Mouse (Mus musculus): ENCODE measurements around the gene Cdh13. TPM values are rescaled to one million over a fixed set of nuclear protein-coding genes. Genes with fewer than 3 reads are reported as not detected.

Cdh13 gene
- polyA plus RNA-seq, 1 experiment = 44.3 TPM

- WGBS = 81% methylated on average over 11 of the region's 11 CpGs
These were observed 712.2 kb downstream of the Cdh13 start for GRCm38 (mm10) chr8:118995641-118996188.

GRCm38 (mm10) chr8:119000595-119000994, 717.1 kb downstream of the Cdh13 start:
- no peaks in the 10 kb centered on the region for H3K4me1 ChIP-seq (ENCODE audit: control insufficient read depth, insufficient read depth, low read length)
- no peak overlapping the region for H3K4me3 ChIP-seq (replicated peaks; ENCODE audit: extremely low read depth, low read depth, low read length)
- TF ChIP-seq CTCF (IDR thresholded peaks at IDR 0.05; ENCODE audit: insufficient read depth, low read length) = no peak
- TF ChIP-seq POLR2A (IDR thresholded peaks at IDR 0.05; ENCODE audit: borderline replicate concordance, extremely low read depth, low read depth, low read length) = no peak
- WGBS = 79% methylated on average over 1 of the region's 1 CpGs
- no peak for DNase-seq

More at GRCm38 (mm10) chr8:118995641-118996188, 712.2 kb downstream of the Cdh13 start:
- H3K4me1 ChIP-seq (ENCODE audit: control insufficient read depth, insufficient read depth, low read length) = no peaks in the 10 kb centered on the region
- no peak overlapping the region for H3K4me3 ChIP-seq (replicated peaks; ENCODE audit: extremely low read depth, low read depth, low read length)
- TF ChIP-seq POLR2A (IDR thresholded peaks at IDR 0.05; ENCODE audit: borderline replicate concordance, extremely low read depth, low read depth, low read length) (no peak), CTCF (IDR thresholded peaks at IDR 0.05; ENCODE audit: insufficient read depth, low read length) (no peak)
- no peak for DNase-seq

GRCm38 (mm10) chr8:119004821-119005220, 721.3 kb downstream of the Cdh13 start:
- Histone ChIP-seq H3K4me3 (replicated peaks; ENCODE audit: extremely low read depth, low read depth, low read length) (no peak overlapping the region), H3K4me1 (ENCODE audit: control insufficient read depth, insufficient read depth, low read length) (no peaks in the 10 kb centered on the region)
- no peak for TF ChIP-seq CTCF (IDR thresholded peaks at IDR 0.05; ENCODE audit: insufficient read depth, low read length)
- TF ChIP-seq POLR2A (IDR thresholded peaks at IDR 0.05; ENCODE audit: borderline replicate concordance, extremely low read depth, low read depth, low read length) = no peak
- DNase-seq = no peak
- 73% methylated on average over 5 of the region's 5 CpGs for WGBS

- DNase-seq = no peak
- WGBS = 72% methylated on average over 6 of the region's 6 CpGs
- H3K4me3 ChIP-seq (replicated peaks; ENCODE audit: extremely low read depth, low read depth, low read length) = no peak overlapping the region
- no peak for TF ChIP-seq POLR2A (IDR thresholded peaks at IDR 0.05; ENCODE audit: borderline replicate concordance, extremely low read depth, low read depth, low read length)
- TF ChIP-seq CTCF (IDR thresholded peaks at IDR 0.05; ENCODE audit: insufficient read depth, low read length) = no peak
- H3K4me1 ChIP-seq (ENCODE audit: control insufficient read depth, insufficient read depth, low read length) = no peaks in the 10 kb centered on the region
These were observed 735.1 kb downstream of the Cdh13 start for GRCm38 (mm10) chr8:119018675-119019074.

GRCm38 (mm10) chr8:119020781-119021180, 737.2 kb downstream of the Cdh13 start:
- Histone ChIP-seq H3K4me3 (replicated peaks; ENCODE audit: extremely low read depth, low read depth, low read length) (no peak overlapping the region), H3K4me1 (ENCODE audit: control insufficient read depth, insufficient read depth, low read length) (no peaks in the 10 kb centered on the region)
- WGBS = 67% methylated on average over 11 of the region's 11 CpGs
- DNase-seq = no peak
- no peak for TF ChIP-seq POLR2A (IDR thresholded peaks at IDR 0.05; ENCODE audit: borderline replicate concordance, extremely low read depth, low read depth, low read length)
- TF ChIP-seq CTCF (IDR thresholded peaks at IDR 0.05; ENCODE audit: insufficient read depth, low read length) = no peak

- H3K4me1 ChIP-seq (ENCODE audit: control insufficient read depth, insufficient read depth, low read length) = no peaks in the 10 kb centered on the region
- 84% methylated on average over 11 of the region's 11 CpGs for WGBS
- no peak for DNase-seq
- no peak overlapping the region for H3K4me3 ChIP-seq (replicated peaks; ENCODE audit: extremely low read depth, low read depth, low read length)
- TF ChIP-seq POLR2A (IDR thresholded peaks at IDR 0.05; ENCODE audit: borderline replicate concordance, extremely low read depth, low read depth, low read length) = no peak
- no peak for TF ChIP-seq CTCF (IDR thresholded peaks at IDR 0.05; ENCODE audit: insufficient read depth, low read length)
These were observed 737.9 kb downstream of the Cdh13 start for GRCm38 (mm10) chr8:119021478-119021877.

- H3K4me1 ChIP-seq (ENCODE audit: control insufficient read depth, insufficient read depth, low read length) = no peaks in the 10 kb centered on the region
- WGBS = 57% methylated on average over 9 of the region's 9 CpGs
- DNase-seq = no peak
- no peak overlapping the region for H3K4me3 ChIP-seq (replicated peaks; ENCODE audit: extremely low read depth, low read depth, low read length)
- TF ChIP-seq CTCF (IDR thresholded peaks at IDR 0.05; ENCODE audit: insufficient read depth, low read length) (no peak), POLR2A (IDR thresholded peaks at IDR 0.05; ENCODE audit: borderline replicate concordance, extremely low read depth, low read depth, low read length) (no peak)
These were observed 738.9 kb downstream of the Cdh13 start for GRCm38 (mm10) chr8:119022301-119022870.

GRCm38 (mm10) chr8:119033398-119033797, 749.9 kb downstream of the Cdh13 start:
- Histone ChIP-seq H3K4me1 (ENCODE audit: control insufficient read depth, insufficient read depth, low read length) (no peaks in the 10 kb centered on the region), H3K4me3 (replicated peaks; ENCODE audit: extremely low read depth, low read depth, low read length) (no peak overlapping the region)
- no peak for DNase-seq
- TF ChIP-seq CTCF (IDR thresholded peaks at IDR 0.05; ENCODE audit: insufficient read depth, low read length) (no peak), POLR2A (IDR thresholded peaks at IDR 0.05; ENCODE audit: borderline replicate concordance, extremely low read depth, low read depth, low read length) (no peak)
- WGBS = 78% methylated on average over 11 of the region's 11 CpGs

- no peaks in the 10 kb centered on the region for H3K4me1 ChIP-seq (ENCODE audit: control insufficient read depth, insufficient read depth, low read length)
- no peak for DNase-seq
- H3K4me3 ChIP-seq (replicated peaks; ENCODE audit: extremely low read depth, low read depth, low read length) = no peak overlapping the region
- WGBS = 77% methylated on average over 3 of the region's 3 CpGs
- no peak for TF ChIP-seq CTCF (IDR thresholded peaks at IDR 0.05; ENCODE audit: insufficient read depth, low read length)
- no peak for TF ChIP-seq POLR2A (IDR thresholded peaks at IDR 0.05; ENCODE audit: borderline replicate concordance, extremely low read depth, low read depth, low read length)
These were observed 750.5 kb downstream of the Cdh13 start for GRCm38 (mm10) chr8:119034037-119034436.

- TF ChIP-seq POLR2A (IDR thresholded peaks at IDR 0.05; ENCODE audit: borderline replicate concordance, extremely low read depth, low read depth, low read length) (no peak), CTCF (IDR thresholded peaks at IDR 0.05; ENCODE audit: insufficient read depth, low read length) (no peak)
- no peaks in the 10 kb centered on the region for H3K4me1 ChIP-seq (ENCODE audit: control insufficient read depth, insufficient read depth, low read length)
- H3K4me3 ChIP-seq (replicated peaks; ENCODE audit: extremely low read depth, low read depth, low read length) = no peak overlapping the region
- no peak for DNase-seq
- WGBS = 71% methylated on average over 7 of the region's 7 CpGs
These were observed 751.6 kb downstream of the Cdh13 start for GRCm38 (mm10) chr8:119035126-119035525.
